Mouse (Mus musculus): ENCODE results near the gene Arhgap27.

The Arhgap27 gene

GRCm38 (mm10) chr11:103381505-103381904, 18.0 kb upstream of the Arhgap27 start:
- in situ Hi-C loops (cut with MboI, MseI) = no loop called here

DNA sequence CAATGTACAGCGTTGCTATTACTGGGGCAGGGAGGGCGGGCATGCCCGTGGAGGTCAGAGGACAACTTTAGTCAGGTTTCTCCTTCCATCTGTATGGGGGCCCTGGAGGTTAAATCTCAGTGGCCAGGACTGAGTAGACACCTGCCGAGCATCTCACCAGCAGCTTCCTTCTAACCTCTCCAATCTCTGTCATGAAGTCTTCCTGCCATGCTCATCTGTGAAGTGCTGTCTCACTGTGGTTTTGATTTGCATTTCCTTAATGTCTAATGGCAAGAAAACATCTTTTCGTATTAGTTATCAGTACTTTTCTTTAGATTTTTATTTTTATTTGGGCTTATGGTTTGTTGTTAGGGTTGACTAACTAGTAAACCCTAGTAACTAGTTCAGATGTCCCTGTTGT, 17.0 kb upstream of the Arhgap27 start:
- in situ Hi-C loops (cut with MboI, MseI) = no loop called here

DNA sequence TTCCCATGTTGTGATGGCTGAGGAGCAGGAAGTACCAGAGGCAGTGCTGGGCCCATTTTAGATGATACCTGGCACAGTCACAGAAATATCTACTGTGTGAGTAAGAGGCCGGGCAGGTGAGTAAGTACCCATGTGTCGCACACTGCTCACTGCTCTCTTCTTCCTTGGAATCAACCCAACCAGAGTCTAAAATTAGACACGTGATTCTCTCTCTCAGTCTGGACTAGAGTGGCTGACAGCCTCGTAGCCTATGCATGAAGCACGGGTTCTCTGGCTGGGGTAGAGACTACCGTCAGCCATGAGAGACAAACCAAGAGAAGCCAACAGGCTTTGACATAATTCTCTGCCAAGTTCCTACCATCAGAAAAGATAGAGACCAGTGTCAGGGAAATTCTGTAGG, 14.8 kb upstream of the Arhgap27 start:
- in situ Hi-C loops (cut with MboI, MseI) = no loop called here

DNA sequence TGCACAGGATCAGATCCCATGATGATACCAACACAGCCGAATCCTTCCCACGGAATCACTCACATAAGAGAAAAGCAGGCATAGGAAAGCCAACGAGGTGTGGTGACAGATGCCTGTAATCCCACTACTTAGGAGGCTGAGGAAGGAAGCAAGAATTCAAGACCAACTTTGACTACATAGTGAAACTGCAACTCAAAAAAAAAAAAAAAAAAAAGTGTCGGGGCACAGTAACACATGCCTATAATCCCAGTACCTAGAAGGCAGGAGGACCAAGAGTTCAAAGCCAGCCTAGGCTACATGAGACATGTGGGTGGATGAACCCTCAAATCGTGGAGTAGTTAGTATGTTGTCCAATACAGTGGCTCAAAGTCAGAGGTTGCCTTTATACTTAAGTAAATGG, 12.3 kb upstream of the Arhgap27 start:
- in situ Hi-C loops (cut with MboI, MseI) = no loop called here

GRCm38 (mm10) chr11:103375258-103375657, 11.8 kb upstream of the Arhgap27 start:
- in situ Hi-C loops (cut with MboI, MseI) = no loop called here

GRCm38 (mm10) chr11:103373922-103374321, 10.4 kb upstream of the Arhgap27 start:
- in situ Hi-C loops (cut with MboI, MseI) = no loop called here

- in situ Hi-C loops (cut with MboI, MseI) = no loop called here
Measured at GRCm38 (mm10) chr11:103372561-103372960, 9.1 kb upstream of the Arhgap27 start.

GRCm38 (mm10) chr11:103372068-103372467, 8.6 kb upstream of the Arhgap27 start:
- in situ Hi-C loops (cut with MboI, MseI) = no loop called here

DNA sequence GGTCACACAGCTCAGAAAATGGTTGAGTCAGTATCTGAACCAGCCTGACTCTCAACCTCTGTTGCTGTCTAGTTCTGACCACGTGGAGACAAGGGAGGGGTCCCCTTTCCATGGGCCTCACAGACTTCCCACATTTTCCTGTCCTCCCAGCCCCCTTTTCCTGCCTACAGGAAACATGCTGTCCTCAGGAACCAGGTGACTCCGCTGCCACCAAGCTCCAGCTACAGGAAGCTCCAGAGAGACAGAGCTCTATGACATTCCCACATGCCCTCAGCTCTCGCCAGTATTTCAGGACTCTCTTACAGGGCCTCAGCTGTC, 7.7 kb upstream of the Arhgap27 start:
- in situ Hi-C loops (cut with MboI, MseI) = no loop called here

DNA sequence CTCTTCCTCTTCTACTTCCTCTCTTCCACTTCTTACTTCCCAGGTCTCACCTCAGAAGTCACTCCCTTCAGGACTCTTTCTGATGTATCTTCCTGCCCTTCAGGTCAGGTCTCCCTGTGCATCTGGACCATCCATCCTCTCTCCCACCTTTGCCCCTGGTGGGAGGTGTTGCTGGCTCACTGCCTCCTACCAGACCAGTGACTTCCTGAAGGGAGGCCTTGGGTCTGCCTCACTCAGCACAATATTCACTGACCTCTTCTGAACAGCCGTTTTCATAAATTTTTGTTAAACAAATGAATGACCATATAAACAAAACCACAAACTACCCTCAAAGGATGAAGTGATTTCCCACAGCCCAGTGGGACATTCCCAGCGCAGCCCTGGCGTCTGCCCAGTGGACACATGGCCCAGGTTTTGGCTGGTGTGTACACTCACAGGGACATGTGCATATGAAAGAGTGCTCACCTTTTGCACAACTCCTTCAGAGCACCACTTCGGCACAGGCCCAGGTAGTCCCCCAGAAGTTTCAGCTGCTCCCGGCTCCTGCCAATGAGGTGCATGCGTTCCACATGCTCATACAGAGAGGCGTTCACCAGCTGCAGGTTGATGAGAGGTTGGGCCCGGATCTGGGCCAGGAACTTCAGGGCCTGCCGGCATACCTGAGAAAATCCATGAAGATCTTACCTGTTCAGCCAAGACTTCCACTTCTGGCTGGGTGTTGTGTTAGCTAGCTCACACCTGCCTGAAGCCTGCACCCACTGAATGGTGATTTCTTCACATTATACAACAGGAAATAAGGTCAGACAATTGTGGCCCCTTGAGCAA, 7.1 kb upstream of the Arhgap27 start:
- in situ Hi-C loops (cut with MboI, MseI) = no loop called here

- in situ Hi-C loops (cut with MboI, MseI) = no loop called here
Measured at GRCm38 (mm10) chr11:103365530-103365929, 2.0 kb upstream of the Arhgap27 start.

DNA sequence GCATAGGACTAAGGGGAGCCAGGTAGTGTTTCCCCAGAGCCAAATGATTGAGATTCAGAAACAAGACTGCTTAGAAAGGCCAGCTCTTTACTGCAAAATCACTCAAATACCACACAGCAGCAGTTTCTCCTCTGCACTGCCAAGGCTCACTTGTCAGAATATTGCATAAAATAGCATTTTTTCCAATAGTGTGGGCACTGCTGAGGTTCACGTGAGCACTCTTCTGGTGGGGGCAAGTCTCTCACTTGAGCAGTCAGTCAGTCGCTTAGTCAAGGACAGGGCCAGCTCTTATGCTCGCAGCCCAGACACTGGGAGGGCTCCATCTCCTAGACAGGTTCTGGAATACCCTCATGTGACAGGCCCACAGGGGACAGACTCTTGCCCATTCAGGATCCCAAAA, 1.5 kb upstream of the Arhgap27 start:
- in situ Hi-C loops (cut with MboI, MseI) = no loop called here

- in situ Hi-C loops (cut with MboI, MseI) = no loop called here
Measured at GRCm38 (mm10) chr11:103364335-103364734, 843 bp upstream of the Arhgap27 start.

GRCm38 (mm10) chr11:103362521-103363181, 841 bp downstream of the Arhgap27 start:
- in situ Hi-C loops (cut with MboI, MseI) = no loop called here

- in situ Hi-C loops (cut with MboI, MseI) = no loop called here
Measured at GRCm38 (mm10) chr11:103362054-103362432, 1.4 kb downstream of the Arhgap27 start.

- in situ Hi-C loops (cut with MboI, MseI) = no loop called here
Measured at GRCm38 (mm10) chr11:103361396-103362053, 2.0 kb downstream of the Arhgap27 start.

DNA sequence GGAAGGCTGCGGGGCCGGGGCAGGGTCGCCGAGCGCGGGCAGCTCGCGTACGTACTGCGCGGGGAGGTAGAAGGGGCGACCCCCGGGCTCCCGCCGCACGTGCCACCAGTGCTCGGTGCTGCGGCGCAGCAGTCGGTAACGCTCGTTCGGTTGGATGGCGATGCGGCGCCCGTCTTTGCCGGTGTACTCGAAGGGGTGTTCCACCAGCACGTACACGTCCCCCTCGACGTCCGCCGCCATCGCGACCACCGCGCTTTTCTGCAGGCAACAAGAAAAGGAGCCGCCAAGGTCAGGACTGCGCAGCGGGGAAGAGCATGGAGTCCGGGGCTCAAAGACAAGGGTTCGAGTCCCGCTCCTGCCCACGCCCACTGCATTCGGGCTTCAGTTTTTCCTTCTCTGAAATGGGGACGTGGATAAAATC, 2.8 kb downstream of the Arhgap27 start:
- in situ Hi-C loops (cut with MboI, MseI) = no loop called here

GRCm38 (mm10) chr11:103359841-103360641, 3.5 kb downstream of the Arhgap27 start:
- in situ Hi-C loops (cut with MboI, MseI) = loop anchor here (5.0 kb wide), 1 partner anchor 102 kb away; no protein-coding TSS in a partner anchor

DNA sequence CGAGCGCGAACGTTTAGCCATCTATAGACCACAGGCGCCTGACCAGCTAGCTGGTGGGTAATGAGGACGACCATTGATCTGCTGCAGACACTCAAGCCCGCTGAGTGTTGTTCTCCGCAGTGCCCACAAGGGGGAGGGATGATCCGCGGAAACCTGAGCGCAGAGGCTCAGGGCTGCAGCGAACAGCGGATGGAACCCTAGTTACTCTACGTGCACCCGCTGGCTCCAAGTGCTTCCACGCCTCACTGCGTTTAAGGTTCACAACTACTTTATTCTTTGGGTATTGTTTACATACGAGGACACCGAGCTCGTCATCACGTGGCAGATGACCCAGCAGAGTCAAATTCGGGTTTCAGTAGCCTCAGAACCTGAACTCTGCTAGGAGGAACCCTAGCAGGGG, 4.4 kb downstream of the Arhgap27 start:
- in situ Hi-C loops (cut with MboI, MseI) = loop anchor here (5.0 kb wide), 1 partner anchor 103 kb away; no protein-coding TSS in a partner anchor

GRCm38 (mm10) chr11:103358316-103358715, 5.2 kb downstream of the Arhgap27 start:
- in situ Hi-C loops (cut with MboI, MseI) = loop anchor here (5.0 kb wide), 1 partner anchor 104 kb away; no protein-coding TSS in a partner anchor

- in situ Hi-C loops (cut with MboI, MseI) = loop anchor here (5.0 kb wide), 1 partner anchor 105 kb away; no protein-coding TSS in a partner anchor
Measured at GRCm38 (mm10) chr11:103357710-103358109, 5.8 kb downstream of the Arhgap27 start.
